Mouse (Mus musculus): ENCODE measurements at regions not wholly inside any gene's neighbourhood (a gene's known extent, or its start where the extent isn't known, plus 50 kb on each side); places are given as distances from the start of the nearest gene placed in this dataset.

GRCm38 (mm10) chr1:112384015-112384414, 519.3 kb upstream of the Dsel start:
- 32% methylated on average over 1 of the region's 1 CpGs for WGBS
- no peak overlapping the region for H3K4me3 ChIP-seq (ENCODE audit: extremely low read depth, insufficient read depth, insufficient read length)
- H3K27ac ChIP-seq (ENCODE audit: insufficient read depth, low read length): no peak overlapping the region
- no peaks in the 10 kb centered on the region for H3K4me1 ChIP-seq (ENCODE audit: control insufficient read depth, insufficient read depth, insufficient read length)
- H3K36me3 ChIP-seq (ENCODE audit: control insufficient read depth, insufficient read depth, low read length): no peaks in the 10 kb centered on the region
- H3K27me3 ChIP-seq (ENCODE audit: control insufficient read depth, insufficient read depth, low read length): no peaks in the 10 kb centered on the region
- TF ChIP-seq CTCF (IDR thresholded peaks at IDR 0.05; ENCODE audit: extremely low read depth, insufficient read depth, insufficient read length, insufficient replicate concordance): no peak
- TF ChIP-seq POLR2A (IDR thresholded peaks at IDR 0.05; ENCODE audit: low read depth, low read length): no peak
- no peak for DNase-seq (ENCODE audit: low read depth in 1 of 2, low spot score in 2 of 2)

GRCm38 (mm10) chr1:112379651-112380264, 515.0 kb upstream of the Dsel start:
- H3K4me1 ChIP-seq (ENCODE audit: control insufficient read depth, insufficient read depth, insufficient read length): no peaks in the 10 kb centered on the region
- H3K27me3 ChIP-seq (ENCODE audit: control insufficient read depth, insufficient read depth, low read length): no peaks in the 10 kb centered on the region
- H3K27ac ChIP-seq (ENCODE audit: insufficient read depth, low read length): no peak overlapping the region
- TF ChIP-seq POLR2A (IDR thresholded peaks at IDR 0.05; ENCODE audit: low read depth, low read length) (no peak), CTCF (IDR thresholded peaks at IDR 0.05; ENCODE audit: extremely low read depth, insufficient read depth, insufficient read length, insufficient replicate concordance) (no peak)
- DNase-seq (ENCODE audit: low read depth in 1 of 2, low spot score in 2 of 2): no peak
- whole genome bisulfite sequencing: 19% methylated on average over 2 of the region's 2 CpGs
- no peaks in the 10 kb centered on the region for H3K36me3 ChIP-seq (ENCODE audit: control insufficient read depth, insufficient read depth, low read length)
- no peak overlapping the region for H3K4me3 ChIP-seq (ENCODE audit: extremely low read depth, insufficient read depth, insufficient read length)

- Histone ChIP-seq H3K27me3 (ENCODE audit: control insufficient read depth, insufficient read depth, low read length) (no peaks in the 10 kb centered on the region), H3K4me3 (ENCODE audit: extremely low read depth, insufficient read depth, insufficient read length) (no peak overlapping the region), H3K27ac (ENCODE audit: insufficient read depth, low read length) (no peak overlapping the region), H3K4me1 (ENCODE audit: control insufficient read depth, insufficient read depth, insufficient read length) (no peaks in the 10 kb centered on the region), H3K36me3 (ENCODE audit: control insufficient read depth, insufficient read depth, low read length) (no peaks in the 10 kb centered on the region)
- TF ChIP-seq POLR2A (IDR thresholded peaks at IDR 0.05; ENCODE audit: low read depth, low read length) (no peak), CTCF (IDR thresholded peaks at IDR 0.05; ENCODE audit: extremely low read depth, insufficient read depth, insufficient read length, insufficient replicate concordance) (no peak)
- no peak for DNase-seq (ENCODE audit: low read depth in 1 of 2, low spot score in 2 of 2)
- WGBS: 12% methylated on average over 2 of the region's 2 CpGs
Measured at GRCm38 (mm10) chr1:112378660-112379059, 513.9 kb upstream of the Dsel start.

- no peaks in the 10 kb centered on the region for H3K4me1 ChIP-seq (ENCODE audit: control insufficient read depth, insufficient read depth, insufficient read length)
- TF ChIP-seq CTCF (IDR thresholded peaks at IDR 0.05; ENCODE audit: extremely low read depth, insufficient read depth, insufficient read length, insufficient replicate concordance): no peak
- TF ChIP-seq POLR2A (IDR thresholded peaks at IDR 0.05; ENCODE audit: low read depth, low read length): no peak
- no peaks in the 10 kb centered on the region for H3K27me3 ChIP-seq (ENCODE audit: control insufficient read depth, insufficient read depth, low read length)
- no peaks in the 10 kb centered on the region for H3K36me3 ChIP-seq (ENCODE audit: control insufficient read depth, insufficient read depth, low read length)
- WGBS: 86% methylated on average over 1 of the region's 1 CpGs
- H3K4me3 ChIP-seq (ENCODE audit: extremely low read depth, insufficient read depth, insufficient read length): no peak overlapping the region
- no peak overlapping the region for H3K27ac ChIP-seq (ENCODE audit: insufficient read depth, low read length)
- no peak for DNase-seq (ENCODE audit: low read depth in 1 of 2, low spot score in 2 of 2)
Measured at GRCm38 (mm10) chr1:112355816-112356215, 491.1 kb upstream of the Dsel start.
